Mouse (Mus musculus): ENCODE data around the gene Ypel2.

DNA sequence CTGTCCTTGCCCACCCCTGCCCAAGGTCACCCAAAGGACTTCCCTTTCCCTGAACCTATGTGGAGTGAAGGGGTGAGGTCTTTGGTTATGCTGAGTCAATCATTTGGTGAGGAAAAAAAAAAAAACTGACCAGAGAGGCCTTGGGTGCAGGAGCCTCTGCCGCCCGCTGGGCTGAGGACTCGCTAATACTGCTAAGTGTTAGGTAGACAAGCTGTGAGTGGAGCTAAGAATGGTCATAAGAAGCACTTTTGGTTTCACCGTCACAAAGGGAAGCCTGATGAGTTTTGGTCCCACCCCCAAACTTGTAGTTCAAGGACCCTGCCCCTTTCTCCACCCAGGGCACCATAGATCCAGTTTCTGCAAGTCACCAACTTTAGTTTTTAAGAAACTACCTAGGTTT lies 55.4 kb downstream of the Ypel2 start:
- TF ChIP-seq CTCF (IDR thresholded peaks at IDR 0.05; ENCODE audit: insufficient read depth, low read depth, low read length) (no peak), POLR2A (IDR thresholded peaks at IDR 0.05; ENCODE audit: insufficient read depth, low read depth, low read length) (no peak)

All from olfactory bulb, adult 2 months (tissue).